Mouse (Mus musculus) stomach, postnatal 0 days (tissue): Measurements from ENCODE around the gene Klf3. TPM values are rescaled to one million over a fixed set of nuclear protein-coding genes. Genes with fewer than 3 reads are reported as not detected.

Experiments
- ATAC-seq: fragments of 200-750 bp; cut with Nextera tagmentation; 2 replicates; pipeline ENCODE4 v1.8.0; 2017; ENCODE audit not compliant: low FRiP score, low TSS enrichment
- DNase-seq: peaks from one replicate; pipeline ENCODE4 v3.0.0-alpha.2; 2016; ENCODE audit warnings: low spot score
- H3K27ac ChIP-seq: fragments of 300-500 bp; sonication (generic); replicated peaks from 2 replicates; pipeline ENCODE4 v1.5.1; 2014; ENCODE audit warnings: mild to moderate bottlenecking, control low read depth
- H3K27me3 ChIP-seq: fragments of 300-500 bp; sonication (generic); 2 replicates; pipeline ENCODE4 v1.6.1; 2014; ENCODE audit warnings: low read length; ENCODE audit not compliant: control insufficient read depth, insufficient read depth
- H3K36me3 ChIP-seq: fragments of 300-500 bp; sonication (generic); 2 replicates; pipeline ENCODE4 v1.6.1; 2014; ENCODE audit warnings: low read length, mixed read lengths; ENCODE audit not compliant: control insufficient read depth, insufficient read depth
- H3K4me1 ChIP-seq: fragments of 300-500 bp; sonication (generic); replicated peaks from 2 replicates; pipeline ENCODE4 v1.6.1; 2014; ENCODE audit warnings: antibody characterized with exemption; ENCODE audit not compliant: control insufficient read depth, insufficient read depth
- H3K4me2 ChIP-seq: fragments of 300-500 bp; sonication (generic); replicated peaks from 2 replicates; pipeline ENCODE4 v1.6.1; 2014; ENCODE audit warnings: low read depth, mild to moderate bottlenecking, control low read depth, moderate library complexity
- H3K4me3 ChIP-seq: fragments of 300-500 bp; sonication (generic); 2 replicates; pipeline ENCODE4 v1.5.1; 2014; ENCODE audit warnings: low read depth, low read length, control low read depth
- H3K9ac ChIP-seq: fragments of 300-500 bp; sonication (generic); 2 replicates; pipeline ENCODE4 v1.6.1; 2014; ENCODE audit warnings: mild to moderate bottlenecking, low read length, control low read depth, mixed read lengths
- H3K9me3 ChIP-seq: fragments of 300-500 bp; sonication (generic); 2 replicates; pipeline ENCODE4 v1.6.1; 2016; ENCODE audit warnings: low read length; ENCODE audit not compliant: control insufficient read depth
- CTCF ChIP-seq: IDR thresholded peaks from 2 replicates; pipeline ENCODE4 v1.5.1; 2016; ENCODE audit warnings: antibody characterized with exemption, low read depth, mild to moderate bottlenecking, moderate library complexity
- EP300 ChIP-seq: optimal IDR thresholded peaks from 2 replicates; pipeline ENCODE3; 2016; ENCODE audit warnings: antibody characterized with exemption
- WGBS: fragments of 180-500 bp; shearing (Covaris S2); extraction: QIAGEN DNeasy Blood & Tissue Kit; methylation state at CpG from one replicate; pipeline ENCODE4 v1.1.7; 2014; 5-methylcytosine and 5-hydroxymethylcytosine counted together
- polyA plus RNA-seq: library from polyadenylated mRNA; unstranded; fragments of >200 nt; fragmentation: Nextera tagmentation; extraction: Ambion mirVana; gene quantifications from 2 replicates; pipeline ENCODE4 v1.2.1, GENCODE M21; 2015

Gene Klf3
- polyA plus RNA-seq, 1 experiment from 2014 or later, result 101 TPM

- Histone ChIP-seq H3K4me2 (no peak overlapping the region), H3K9ac (no peak overlapping the region), H3K36me3 (peaks cover 10% of the 10 kb centered on the region), H3K4me1 (peaks cover 15% of the 10 kb centered on the region), H3K27me3 (no peaks in the 10 kb centered on the region), H3K9me3 (no peaks in the 10 kb centered on the region), H3K4me3 (no peak overlapping the region), H3K27ac (peak overlapping the region; percentile 75; the same call in 1 of the 2 replicates)
- DNase-seq (no peak), ATAC-seq (no peak)
- no peak for TF ChIP-seq EP300
- TF ChIP-seq CTCF, result no peak
- 82% methylated on average over 8 of the region's 8 CpGs for WGBS
Observed at GRCm38 (mm10) chr5:64815631-64816030, 12.4 kb downstream of the Klf3 start.

GRCm38 (mm10) chr5:64816290-64816973 lies 13.2 kb downstream of the Klf3 start:
- DNase-seq, result no peak
- peak overlapping the region; percentile 75 for H3K27ac ChIP-seq
- H3K9ac ChIP-seq, result no peak overlapping the region; the same call in 1 of the 2 replicates
- H3K4me1 ChIP-seq, result peaks cover 12% of the 10 kb centered on the region; the same call in 1 of the 2 replicates
- no peaks in the 10 kb centered on the region for H3K9me3 ChIP-seq
- TF ChIP-seq EP300 (no peak), CTCF (no peak)
- ATAC-seq, result no peak
- H3K4me2 ChIP-seq, result no peak overlapping the region
- no peak overlapping the region for H3K4me3 ChIP-seq
- 37% methylated on average over 15 of the region's 15 CpGs for WGBS
- peaks cover 10% of the 10 kb centered on the region for H3K36me3 ChIP-seq
- H3K27me3 ChIP-seq, result no peaks in the 10 kb centered on the region

GRCm38 (mm10) chr5:64816974-64817296 lies 13.7 kb downstream of the Klf3 start:
- H3K27ac ChIP-seq, result peak overlapping the region; percentile 75
- ATAC-seq (no peak; the same call in 1 of the 2 replicates), DNase-seq (no peak)
- 38% methylated on average over 8 of the region's 8 CpGs for WGBS
- H3K4me3 ChIP-seq, result no peak overlapping the region
- H3K36me3 ChIP-seq, result peaks cover 13% of the 10 kb centered on the region
- no peak for TF ChIP-seq CTCF
- no peak for TF ChIP-seq EP300
- H3K9ac ChIP-seq, result peak overlapping the region; percentile 18; the same call in 1 of the 2 replicates
- H3K4me2 ChIP-seq, result no peak overlapping the region
- no peaks in the 10 kb centered on the region for H3K9me3 ChIP-seq
- no peaks in the 10 kb centered on the region for H3K27me3 ChIP-seq
- H3K4me1 ChIP-seq, result 0 out of 2 replicates have a peak, but pooled peaks cover 9% of the 10 kb centered on the region

- TF ChIP-seq EP300, result no peak
- TF ChIP-seq CTCF, result peak; percentile 41
- peak; percentile 72 for DNase-seq
- H3K4me1 ChIP-seq, result no peaks in the 10 kb centered on the region
- peaks cover 28% of the 10 kb centered on the region for H3K36me3 ChIP-seq
- ATAC-seq, result peak; percentile 55
- 46% methylated on average over 6 of the region's 6 CpGs for WGBS
- H3K9ac ChIP-seq, result no peak overlapping the region
- no peaks in the 10 kb centered on the region for H3K9me3 ChIP-seq
- no peak overlapping the region for H3K4me2 ChIP-seq
- no peaks in the 10 kb centered on the region for H3K27me3 ChIP-seq
- peak overlapping the region; percentile 45; the same call in 1 of the 2 replicates for H3K27ac ChIP-seq
- H3K4me3 ChIP-seq, result no peak overlapping the region
Observed at GRCm38 (mm10) chr5:64819390-64819789, 16.2 kb downstream of the Klf3 start.

GRCm38 (mm10) chr5:64820138-64820537 lies 16.9 kb downstream of the Klf3 start:
- 85% methylated on average over 10 of the region's 10 CpGs for WGBS
- Histone ChIP-seq H3K4me2 (no peak overlapping the region), H3K27ac (peak overlapping the region; percentile 35), H3K27me3 (no peaks in the 10 kb centered on the region), H3K9me3 (no peaks in the 10 kb centered on the region), H3K4me3 (no peak overlapping the region), H3K4me1 (no peaks in the 10 kb centered on the region), H3K9ac (no peak overlapping the region), H3K36me3 (peaks cover 32% of the 10 kb centered on the region)
- ATAC-seq (no peak), DNase-seq (no peak)
- TF ChIP-seq EP300, result no peak
- TF ChIP-seq CTCF, result no peak

- peak; percentile 40 for ATAC-seq
Observed at GRCm38 (mm10) chr5:64821294-64821693, 18.1 kb downstream of the Klf3 start.

More at GRCm38 (mm10) chr5:64821294-64821693, 18.1 kb downstream of the Klf3 start:
- Histone ChIP-seq H3K4me2 (no peak overlapping the region), H3K36me3 (peaks cover 34% of the 10 kb centered on the region), H3K4me3 (no peak overlapping the region), H3K4me1 (no peaks in the 10 kb centered on the region), H3K27ac (peak overlapping the region; percentile 9; the same call in 1 of the 2 replicates), H3K27me3 (no peaks in the 10 kb centered on the region), H3K9ac (no peak overlapping the region), H3K9me3 (no peaks in the 10 kb centered on the region)
- DNase-seq, result peak; percentile 46
- 63% methylated on average over 2 of the region's 2 CpGs for WGBS
- no peak for TF ChIP-seq CTCF
- TF ChIP-seq EP300, result no peak
